Mouse (Mus musculus): ENCODE results near the gene Fmnl2.

DNA sequence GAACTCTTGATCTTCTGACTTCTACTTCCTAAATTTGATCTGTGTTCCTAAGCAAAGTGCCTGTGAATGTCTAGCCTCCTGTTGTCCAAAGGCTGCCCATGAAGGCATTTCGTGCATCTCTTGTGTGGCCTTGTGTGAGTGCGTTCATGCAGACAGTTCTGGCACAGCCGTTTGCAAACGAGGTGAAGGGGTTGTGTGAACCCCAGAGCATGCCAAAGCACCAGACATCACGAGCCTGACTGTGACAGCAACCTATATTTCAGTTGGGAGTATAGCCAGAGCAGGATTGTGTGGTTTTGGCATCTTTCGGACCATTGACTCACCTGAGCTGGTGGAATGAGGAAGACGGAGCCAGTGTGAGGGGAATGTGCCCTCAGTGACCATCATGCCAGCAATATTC, 148.5 kb downstream of the Fmnl2 start:
- no peak for TF ChIP-seq TAL1 (IDR thresholded peaks at IDR 0.05; ENCODE audit: low read length)
- no peak for TF ChIP-seq GATA1 (IDR thresholded peaks at IDR 0.05; ENCODE audit: low read length)
